In the genomic region with DNA sequence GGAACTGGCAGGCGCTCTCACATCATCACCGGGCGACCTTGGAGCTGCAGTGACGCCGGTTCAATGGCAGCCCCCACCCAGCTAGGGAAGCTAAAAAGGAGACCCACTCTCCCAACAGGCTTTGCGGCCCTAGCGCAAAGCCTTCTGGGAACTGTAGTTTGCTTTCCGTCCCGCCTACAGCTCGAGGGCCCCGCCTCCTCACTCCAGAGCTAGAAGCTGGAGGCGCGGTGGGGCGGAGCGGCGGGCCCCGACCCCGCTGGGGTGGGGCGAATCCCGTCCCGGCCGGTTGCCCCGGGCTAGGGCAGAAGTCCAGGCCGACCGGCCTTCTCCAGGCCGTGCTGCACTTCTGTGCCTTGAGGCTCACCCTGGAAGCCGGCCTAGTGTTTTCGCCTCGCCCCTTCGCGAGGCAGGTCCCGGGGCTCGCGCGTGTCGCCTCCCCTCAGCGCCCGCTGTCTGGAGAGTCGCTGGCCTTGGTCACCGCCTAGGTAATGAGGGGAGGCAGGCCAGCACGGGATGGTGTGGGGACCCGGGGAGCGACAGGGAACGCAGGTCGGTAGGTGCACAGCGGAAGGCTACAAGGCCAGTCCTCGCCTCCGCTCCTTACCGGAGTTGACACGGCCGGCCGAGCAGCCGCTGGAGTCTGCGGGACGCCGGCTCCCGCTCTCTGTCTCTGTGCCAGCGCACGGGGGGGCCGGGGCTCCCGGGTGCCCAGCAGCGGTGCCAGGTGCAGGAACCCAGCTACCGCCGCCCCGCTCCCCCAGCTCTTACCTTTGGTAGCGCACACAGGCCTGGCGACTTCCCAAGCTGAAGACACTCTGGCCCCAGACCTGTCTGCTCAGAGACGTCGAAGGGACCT, we compare ENCODE assay signal across 8 mouse cellular contexts. TPM values are rescaled to one million over a fixed set of nuclear protein-coding genes. Genes with fewer than 3 reads are reported as not detected.
DNase-seq lines count a peak whose midpoint lies in the region; ATAC-seq and TF ChIP-seq lines count a peak whose summit lies in the region.

TSS of gene Trak2 (minus strand) at position 65 of the 856 bp plus-strand sequence.
TSS of gene Stradb (plus strand) at position 157 of the 856 bp plus-strand sequence.

- H3K9me3 ChIP-seq in hindbrain, embryonic 14.5 days (ENCODE audit: control insufficient read depth, low read length) = no peaks in the 10 kb centered on the region

- POLR2A ChIA-PET in Patski (lab: Charles Lee) = interaction anchor here (0.8 to 1.8 kb wide), 3 partner anchors 11 to 24 kb away, joined by 3 to 8 read pairs (median 4); no protein-coding TSS in a partner anchor

- H3K4me1 ChIP-seq in hindbrain, embryonic 14.5 days (replicated peaks; ENCODE audit: control insufficient read depth, insufficient read depth, low read length) = peaks cover 36% of the 10 kb centered on the region

- WGBS in hindbrain, embryonic 14.5 days = under 1% methylated on average over 67 of the region's 69 CpGs

- TF ChIP-seq CTCF in Patski (IDR thresholded peaks at IDR 0.05) = no peak

- peaks cover 12% of the 10 kb centered on the region for H3K36me3 ChIP-seq in hindbrain, embryonic 14.5 days (replicated peaks; ENCODE audit: control insufficient read depth, insufficient read depth)

- H3K27me3 ChIP-seq in Patski = no peaks in the 10 kb centered on the region
- no peaks in the 10 kb centered on the region for H3K27me3 ChIP-seq in hindbrain, embryonic 14.5 days (ENCODE audit: control insufficient read depth, insufficient read depth, low read length)

- in situ Hi-C loops in Patski (cut with MboI; ENCODE audit: low pct_unique_long_range_greater_than_20kb) = no loop called here

- peak within 1 kb of the TSS; percentile 61 for H3K4me2 ChIP-seq in hindbrain, embryonic 14.5 days (replicated peaks)

- DNase-seq in Patski (ENCODE audit: low read depth, low spot score) = peak; percentile 83
- DNase-seq in cerebellum, postnatal 14 days = peak; percentile 94 to 96
- DNase-seq in frontal cortex, postnatal 25 days (ENCODE audit: low spot score in 2 of 2) = peak; percentile 90 to 92
- peak; percentile 96 for DNase-seq in hindbrain, embryonic 14.5 days (ENCODE audit: low spot score)
- peak; percentile 94 to 95 for DNase-seq in layer of hippocampus, postnatal 36 days
- DNase-seq in lung, postnatal 36 days = peak; percentile 97
- peak; percentile 98 for DNase-seq in retina, postnatal 1 day
- DNase-seq in urinary bladder, adult 18-20 months (ENCODE audit: low spot score in 2 of 2) = peak; percentile 92 to 95

- peak within 1 kb of the TSS; percentile 70 for H3K4me3 ChIP-seq in hindbrain, embryonic 14.5 days (replicated peaks; ENCODE audit: low read length)

- peak within 1 kb of the TSS; percentile 82 for H3K9ac ChIP-seq in hindbrain, embryonic 14.5 days

- peak within 1 kb of the TSS; percentile 80 for H3K27ac ChIP-seq in hindbrain, embryonic 14.5 days

- ATAC-seq in Patski = peak; percentile 97
- ATAC-seq in hindbrain, embryonic 14.5 days (ENCODE audit: low FRiP score) = peak; percentile 98

- CTCF ChIA-PET in Patski (lab: Charles Lee) = interaction anchor here (0.9 to 3.1 kb wide), 6 partner anchors 8 to 23 kb away, joined by 4 to 15 read pairs (median 4); no protein-coding TSS in a partner anchor

RNA-seq across cellular contexts. Expression of gene Trak2, which starts in this region (rescaled TPM):
- 77.4 TPM for polyA plus RNA-seq in Patski (2021)
- 18.0 and 20.5 TPM in 2 replicates for polyA plus RNA-seq in hindbrain, embryonic 14.5 days (2014; fragmentation: Nextera tagmentation; extraction: Ambion mirVana)
- 100 to 1,000 TPM; 167 to 173 TPM for total RNA-seq in layer of hippocampus, postnatal 36 days (2021)

RNA-seq across cellular contexts. Expression of gene Stradb, which starts in this region (rescaled TPM):
- polyA plus RNA-seq in Patski (2021) = 63.9 TPM
- polyA plus RNA-seq in hindbrain, embryonic 14.5 days (2014; fragmentation: Nextera tagmentation; extraction: Ambion mirVana) = 103 and 111 TPM in 2 replicates
- total RNA-seq in layer of hippocampus, postnatal 36 days (2021) = 10 to 100 TPM; 39.3 to 41.1 TPM

Comparison
In these comparisons a context has a peak if more than half of its experiments do, and no peak if none do; other contexts are left out.
1. Peak in every context shown above with its lines: DNase-seq, ATAC-seq, H3K4me3 ChIP-seq and H3K27ac ChIP-seq.